Mouse (Mus musculus): ENCODE data around the gene U90926. TPM values are rescaled to one million over a fixed set of nuclear protein-coding genes. Genes with fewer than 3 reads are reported as not detected.

The U90926 gene
- total RNA-seq (2021) (not detected), polyA plus RNA-seq (2012; rRNA removed) (not detected in 2 replicates)
- long read RNA-seq: 0 reads

- no peak for DNase-seq
- Histone ChIP-seq H3K27ac (no peak within 1 kb of the TSS), H3K27me3 (ENCODE audit: control insufficient read depth, insufficient read depth, low read length) (no peaks in the 10 kb centered on the region), H3K4me3 (no peak within 1 kb of the TSS), H3K4me1 (ENCODE audit: control insufficient read depth, insufficient read depth, low read length) (peaks cover 2% of the 10 kb centered on the region), H3K36me3 (ENCODE audit: control insufficient read depth, insufficient read depth, low read length) (no peaks in the 10 kb centered on the region), H3K79me2 (replicated peaks; ENCODE audit: control insufficient read depth, insufficient read depth, low read length) (no peaks in the 10 kb centered on the region), H3K9ac (ENCODE audit: low read depth, low read length) (no peak within 1 kb of the TSS)
- TF ChIP-seq CTCF (IDR thresholded peaks at IDR 0.05) (no peak), EP300 (IDR thresholded peaks at IDR 0.05; ENCODE audit: insufficient read depth, low read depth, low read length) (no peak), POLR2A (IDR thresholded peaks at IDR 0.05; ENCODE audit: insufficient read depth, low read depth, low read length) (no peak)
- intact Hi-C loops (cut with DNase I): no loop called here
- 89% methylated on average over 4 of the region's 4 CpGs for WGBS
These were observed at the start of gene U90926 for GRCm38 (mm10) chr5:92215308-92215707. TSS of gene U90926 (minus strand) at chr5:92215408.

GRCm38 (mm10) chr5:92263761-92264359, 48.7 kb upstream of the U90926 start:
- no peaks in the 10 kb centered on the region for H3K36me3 ChIP-seq (ENCODE audit: control insufficient read depth, insufficient read depth, low read length)
- H3K4me3 ChIP-seq: no peak overlapping the region
- H3K27me3 ChIP-seq (ENCODE audit: control insufficient read depth, insufficient read depth, low read length): no peaks in the 10 kb centered on the region
- intact Hi-C loops (cut with DNase I): no loop called here
- peak; percentile 50 to 70 for DNase-seq
- no peak overlapping the region for H3K9ac ChIP-seq (ENCODE audit: low read depth, low read length)
- H3K79me2 ChIP-seq (replicated peaks; ENCODE audit: control insufficient read depth, insufficient read depth, low read length): no peaks in the 10 kb centered on the region
- peaks cover 2% of the 10 kb centered on the region for H3K4me1 ChIP-seq (ENCODE audit: control insufficient read depth, insufficient read depth, low read length)
- 13% methylated on average over 4 of the region's 4 CpGs for WGBS
- H3K27ac ChIP-seq: no peak overlapping the region
- TF ChIP-seq CTCF (IDR thresholded peaks at IDR 0.05) (no peak), POLR2A (IDR thresholded peaks at IDR 0.05; ENCODE audit: insufficient read depth, low read depth, low read length) (no peak), EP300 (IDR thresholded peaks at IDR 0.05; ENCODE audit: insufficient read depth, low read depth, low read length) (0 out of 2 replicates have a peak, but pooled peaks have one; percentile 36)

- TF ChIP-seq POLR2A (IDR thresholded peaks at IDR 0.05; ENCODE audit: insufficient read depth, low read depth, low read length) (no peak), CTCF (IDR thresholded peaks at IDR 0.05) (no peak), EP300 (IDR thresholded peaks at IDR 0.05; ENCODE audit: insufficient read depth, low read depth, low read length) (no peak)
- DNase-seq: no peak
- Histone ChIP-seq H3K79me2 (replicated peaks; ENCODE audit: control insufficient read depth, insufficient read depth, low read length) (no peaks in the 10 kb centered on the region), H3K27ac (no peak overlapping the region), H3K36me3 (ENCODE audit: control insufficient read depth, insufficient read depth, low read length) (no peaks in the 10 kb centered on the region), H3K4me3 (no peak overlapping the region), H3K4me1 (ENCODE audit: control insufficient read depth, insufficient read depth, low read length) (peaks cover 2% of the 10 kb centered on the region), H3K9ac (ENCODE audit: low read depth, low read length) (no peak overlapping the region), H3K27me3 (ENCODE audit: control insufficient read depth, insufficient read depth, low read length) (no peaks in the 10 kb centered on the region)
- intact Hi-C loops (cut with DNase I): no loop called here
- 88% methylated on average over 8 of the region's 8 CpGs for WGBS
These were observed 47.4 kb upstream of the U90926 start for GRCm38 (mm10) chr5:92262646-92263045.

GRCm38 (mm10) chr5:92256218-92256617, 41.0 kb upstream of the U90926 start, which contains the start of gene Ppef2:
TSS of gene Ppef2 (minus strand) at chr5:92256278.
- no peaks in the 10 kb centered on the region for H3K4me1 ChIP-seq (ENCODE audit: control insufficient read depth, insufficient read depth, low read length)
- DNase-seq: no peak
- H3K79me2 ChIP-seq (replicated peaks; ENCODE audit: control insufficient read depth, insufficient read depth, low read length): no peaks in the 10 kb centered on the region
- no peak within 1 kb of the TSS for H3K9ac ChIP-seq (ENCODE audit: low read depth, low read length)
- H3K27me3 ChIP-seq (ENCODE audit: control insufficient read depth, insufficient read depth, low read length): no peaks in the 10 kb centered on the region
- no peak within 1 kb of the TSS for H3K4me3 ChIP-seq
- WGBS: 48% methylated on average over 6 of the region's 6 CpGs
- H3K36me3 ChIP-seq (ENCODE audit: control insufficient read depth, insufficient read depth, low read length): no peaks in the 10 kb centered on the region
- intact Hi-C loops (cut with DNase I): no loop called here
- no peak within 1 kb of the TSS for H3K27ac ChIP-seq
- TF ChIP-seq POLR2A (IDR thresholded peaks at IDR 0.05; ENCODE audit: insufficient read depth, low read depth, low read length): no peak
- no peak for TF ChIP-seq CTCF (IDR thresholded peaks at IDR 0.05)
- no peak for TF ChIP-seq EP300 (IDR thresholded peaks at IDR 0.05; ENCODE audit: insufficient read depth, low read depth, low read length)

GRCm38 (mm10) chr5:92254476-92254875, 39.3 kb upstream of the U90926 start:
- Histone ChIP-seq H3K27me3 (ENCODE audit: control insufficient read depth, insufficient read depth, low read length) (no peaks in the 10 kb centered on the region), H3K27ac (no peak overlapping the region), H3K36me3 (ENCODE audit: control insufficient read depth, insufficient read depth, low read length) (no peaks in the 10 kb centered on the region), H3K79me2 (replicated peaks; ENCODE audit: control insufficient read depth, insufficient read depth, low read length) (no peaks in the 10 kb centered on the region), H3K9ac (ENCODE audit: low read depth, low read length) (no peak overlapping the region), H3K4me3 (no peak overlapping the region), H3K4me1 (ENCODE audit: control insufficient read depth, insufficient read depth, low read length) (no peaks in the 10 kb centered on the region)
- 72% methylated on average over 6 of the region's 6 CpGs for WGBS
- intact Hi-C loops (cut with DNase I): no loop called here
- DNase-seq: no peak
- no peak for TF ChIP-seq POLR2A (IDR thresholded peaks at IDR 0.05; ENCODE audit: insufficient read depth, low read depth, low read length)
- no peak for TF ChIP-seq EP300 (IDR thresholded peaks at IDR 0.05; ENCODE audit: insufficient read depth, low read depth, low read length)
- no peak for TF ChIP-seq CTCF (IDR thresholded peaks at IDR 0.05)

- no peaks in the 10 kb centered on the region for H3K79me2 ChIP-seq (replicated peaks; ENCODE audit: control insufficient read depth, insufficient read depth, low read length)
- H3K27me3 ChIP-seq (ENCODE audit: control insufficient read depth, insufficient read depth, low read length): no peaks in the 10 kb centered on the region
- no peaks in the 10 kb centered on the region for H3K36me3 ChIP-seq (ENCODE audit: control insufficient read depth, insufficient read depth, low read length)
- TF ChIP-seq POLR2A (IDR thresholded peaks at IDR 0.05; ENCODE audit: insufficient read depth, low read depth, low read length) (no peak), CTCF (IDR thresholded peaks at IDR 0.05) (peak; percentile 27; the same call in 1 of the 2 replicates), EP300 (IDR thresholded peaks at IDR 0.05; ENCODE audit: insufficient read depth, low read depth, low read length) (no peak)
- no peak overlapping the region for H3K27ac ChIP-seq
- H3K9ac ChIP-seq (ENCODE audit: low read depth, low read length): no peak overlapping the region
- no peak for DNase-seq
- H3K4me1 ChIP-seq (ENCODE audit: control insufficient read depth, insufficient read depth, low read length): no peaks in the 10 kb centered on the region
- WGBS: 23% methylated on average over 18 of the region's 18 CpGs
- intact Hi-C loops (cut with DNase I): no loop called here
- no peak overlapping the region for H3K4me3 ChIP-seq
These were observed 37.7 kb upstream of the U90926 start for GRCm38 (mm10) chr5:92252797-92253343.

Measured in heart, adult 2 months (tissue).